Mouse (Mus musculus): ENCODE data around the gene Gm28308. TPM values are rescaled to one million over a fixed set of nuclear protein-coding genes. Genes with fewer than 3 reads are reported as not detected.
A peak's percentile ranks its signal among the peaks of the same experiment; 100 is the strongest.

The Gm28308 gene
- polyA plus RNA-seq, 1 experiment from 2014 or later = not detected

- WGBS = 11% methylated on average over 11 of the region's 11 CpGs
- 0 out of 2 replicates have a peak, but pooled peaks cover 6% of the 10 kb centered on the region for H3K4me1 ChIP-seq (ENCODE audit: insufficient read depth, low read depth, low read length)
- ATAC-seq (no peak), DNase-seq (ENCODE audit: low spot score) (no peak)
- no peaks in the 10 kb centered on the region for H3K36me3 ChIP-seq (ENCODE audit: insufficient read depth, low read length)
- no peaks in the 10 kb centered on the region for H3K9me3 ChIP-seq (ENCODE audit: low read length)
- H3K4me3 ChIP-seq (ENCODE audit: low read depth, low read length) = peak overlapping the region; percentile 56
- H3K4me2 ChIP-seq (replicated peaks; ENCODE audit: low read depth, low read length) = peak overlapping the region; percentile 62
- peak overlapping the region; percentile 73 for H3K27ac ChIP-seq (ENCODE audit: low read length)
- H3K9ac ChIP-seq (replicated peaks; ENCODE audit: low read depth) = peak overlapping the region; percentile 65
- TF ChIP-seq EP300 (IDR thresholded peaks at IDR 0.05) (no peak), CTCF (IDR thresholded peaks at IDR 0.05) (no peak)
- H3K27me3 ChIP-seq (replicated peaks; ENCODE audit: insufficient read depth, low read length) = peaks cover 15% of the 10 kb centered on the region
Observed at GRCm38 (mm10) chr6:52180213-52180710, 32.9 kb downstream of the Gm28308 start.

GRCm38 (mm10) chr6:52179690-52180089 lies 33.4 kb downstream of the Gm28308 start:
- Histone ChIP-seq H3K9me3 (ENCODE audit: low read length) (no peaks in the 10 kb centered on the region), H3K27me3 (replicated peaks; ENCODE audit: insufficient read depth, low read length) (peaks cover 15% of the 10 kb centered on the region), H3K4me3 (ENCODE audit: low read depth, low read length) (peak overlapping the region; percentile 56), H3K9ac (replicated peaks; ENCODE audit: low read depth) (peak overlapping the region; percentile 65), H3K4me2 (replicated peaks; ENCODE audit: low read depth, low read length) (peak overlapping the region; percentile 62), H3K36me3 (ENCODE audit: insufficient read depth, low read length) (no peaks in the 10 kb centered on the region), H3K4me1 (ENCODE audit: insufficient read depth, low read depth, low read length) (0 out of 2 replicates have a peak, but pooled peaks cover 3% of the 10 kb centered on the region), H3K27ac (ENCODE audit: low read length) (peak overlapping the region; percentile 73)
- no peak for TF ChIP-seq EP300 (IDR thresholded peaks at IDR 0.05)
- no peak for TF ChIP-seq CTCF (IDR thresholded peaks at IDR 0.05)
- DNase-seq (ENCODE audit: low spot score) (no peak), ATAC-seq (no peak)
- WGBS = 4% methylated on average over 10 of the region's 10 CpGs

DNA sequence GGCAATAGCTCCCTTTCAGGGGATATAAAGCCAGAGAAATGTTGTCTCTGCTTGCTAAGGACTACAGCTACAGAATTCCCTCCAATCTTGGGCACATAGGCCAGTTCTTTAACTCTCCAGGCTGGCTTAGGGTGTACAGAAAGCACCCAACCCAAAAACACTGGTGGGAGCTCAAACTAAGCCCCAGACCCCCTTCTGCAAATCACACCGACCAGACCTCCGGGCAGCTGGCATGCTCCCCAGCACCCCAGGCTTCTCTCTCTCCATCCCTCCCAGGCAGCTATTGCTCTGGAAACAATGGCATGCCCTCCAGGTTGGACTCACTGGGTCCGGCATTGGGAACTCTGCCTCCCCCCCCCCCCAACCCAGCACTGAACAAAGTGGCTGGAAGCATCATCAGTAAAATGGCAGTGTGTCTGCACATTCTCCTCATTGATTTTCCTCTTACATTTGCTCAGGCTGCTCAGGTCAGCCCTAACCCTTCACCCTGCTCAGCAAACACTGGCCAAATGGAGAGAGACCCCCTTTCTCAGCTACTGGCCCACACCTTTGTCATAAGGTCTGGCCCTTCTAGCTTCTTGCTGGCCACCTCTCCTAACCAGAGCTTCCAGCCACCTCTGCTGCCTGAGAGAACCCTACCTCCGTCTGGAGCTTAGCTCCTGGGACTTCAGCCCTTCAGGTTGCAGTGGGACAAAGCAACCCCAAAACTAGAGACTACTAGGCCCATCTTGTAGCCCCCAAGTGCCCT lies 34.0 kb downstream of the Gm28308 start:
- H3K27me3 ChIP-seq (replicated peaks; ENCODE audit: insufficient read depth, low read length) = peaks cover 13% of the 10 kb centered on the region
- H3K4me3 ChIP-seq (ENCODE audit: low read depth, low read length) = peak overlapping the region; percentile 56
- peak; percentile 18 for DNase-seq (ENCODE audit: low spot score)
- H3K9ac ChIP-seq (replicated peaks; ENCODE audit: low read depth) = peak overlapping the region; percentile 65
- no peaks in the 10 kb centered on the region for H3K4me1 ChIP-seq (ENCODE audit: insufficient read depth, low read depth, low read length)
- no peak for ATAC-seq
- TF ChIP-seq EP300 (IDR thresholded peaks at IDR 0.05) (no peak), CTCF (IDR thresholded peaks at IDR 0.05) (no peak)
- WGBS = 8% methylated on average over 3 of the region's 4 CpGs
- H3K9me3 ChIP-seq (ENCODE audit: low read length) = no peaks in the 10 kb centered on the region
- H3K27ac ChIP-seq (ENCODE audit: low read length) = peak overlapping the region; percentile 73
- no peaks in the 10 kb centered on the region for H3K36me3 ChIP-seq (ENCODE audit: insufficient read depth, low read length)
- peak overlapping the region; percentile 62 for H3K4me2 ChIP-seq (replicated peaks; ENCODE audit: low read depth, low read length)

- H3K4me2 ChIP-seq (replicated peaks; ENCODE audit: low read depth, low read length) = peak overlapping the region; percentile 62
- H3K9me3 ChIP-seq (ENCODE audit: low read length) = no peaks in the 10 kb centered on the region
- ATAC-seq (no peak), DNase-seq (ENCODE audit: low spot score) (no peak)
- peaks cover 9% of the 10 kb centered on the region for H3K27me3 ChIP-seq (replicated peaks; ENCODE audit: insufficient read depth, low read length)
- WGBS = 7% methylated on average over 9 of the region's 9 CpGs
- TF ChIP-seq EP300 (IDR thresholded peaks at IDR 0.05) (no peak), CTCF (IDR thresholded peaks at IDR 0.05) (no peak)
- peak overlapping the region; percentile 89 for H3K27ac ChIP-seq (ENCODE audit: low read length)
- H3K9ac ChIP-seq (replicated peaks; ENCODE audit: low read depth) = peak overlapping the region; percentile 65
- no peaks in the 10 kb centered on the region for H3K4me1 ChIP-seq (ENCODE audit: insufficient read depth, low read depth, low read length)
- H3K36me3 ChIP-seq (ENCODE audit: insufficient read depth, low read length) = no peaks in the 10 kb centered on the region
- H3K4me3 ChIP-seq (ENCODE audit: low read depth, low read length) = peak overlapping the region; percentile 56
Observed at GRCm38 (mm10) chr6:52177806-52178205, 35.3 kb downstream of the Gm28308 start.

DNA sequence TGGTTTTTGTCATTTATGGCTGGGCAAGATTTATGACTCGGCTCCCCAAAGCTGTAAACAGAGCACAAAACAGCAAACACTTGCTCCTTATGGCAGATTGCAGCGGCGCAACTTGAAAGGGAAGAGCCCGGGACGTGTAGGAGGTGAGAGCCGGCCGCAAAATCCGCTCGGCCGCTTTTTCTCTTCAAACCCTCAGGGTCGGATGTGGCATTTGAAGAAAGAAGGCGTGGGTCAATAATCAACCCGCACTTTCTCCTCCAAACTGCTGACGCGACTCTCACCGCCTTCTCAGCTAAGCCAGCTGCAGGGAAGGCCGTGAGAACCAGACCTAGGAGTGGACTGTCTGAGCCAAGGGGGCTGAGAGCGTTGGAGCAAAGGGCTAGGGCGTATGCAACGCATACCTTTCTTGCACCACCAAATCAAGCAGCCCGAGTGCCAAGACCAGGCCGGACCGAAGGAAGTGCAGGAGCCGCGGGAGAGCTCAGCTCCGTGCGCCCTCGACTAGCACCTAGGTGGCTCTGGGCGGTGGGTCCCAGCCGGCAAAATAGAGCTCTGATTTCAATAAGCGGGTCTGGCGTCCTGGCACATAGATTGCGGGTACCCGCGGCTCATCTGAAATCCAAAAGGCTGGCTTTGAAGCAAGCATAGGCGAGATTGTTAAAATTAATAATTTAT lies 35.9 kb downstream of the Gm28308 start, which contains the start of gene 5730596B20Rik:
Gene 5730596B20Rik (plus strand): TSS at position 438 of the 675 bp plus-strand sequence.
- ATAC-seq (no peak), DNase-seq (ENCODE audit: low spot score) (peak; percentile 64)
- no peak for TF ChIP-seq CTCF (IDR thresholded peaks at IDR 0.05)
- Histone ChIP-seq H3K9ac (replicated peaks; ENCODE audit: low read depth) (peak within 1 kb of the TSS; percentile 65), H3K27me3 (replicated peaks; ENCODE audit: insufficient read depth, low read length) (peaks cover 9% of the 10 kb centered on the region), H3K4me3 (ENCODE audit: low read depth, low read length) (peak within 1 kb of the TSS; percentile 56), H3K27ac (ENCODE audit: low read length) (peak within 1 kb of the TSS; percentile 89), H3K9me3 (ENCODE audit: low read length) (no peaks in the 10 kb centered on the region), H3K4me2 (replicated peaks; ENCODE audit: low read depth, low read length) (peak within 1 kb of the TSS; percentile 62), H3K36me3 (ENCODE audit: insufficient read depth, low read length) (no peaks in the 10 kb centered on the region), H3K4me1 (ENCODE audit: insufficient read depth, low read depth, low read length) (no peaks in the 10 kb centered on the region)
- WGBS = 1% methylated on average over 36 of the region's 36 CpGs

- DNase-seq (ENCODE audit: low spot score) (no peak), ATAC-seq (no peak)
- TF ChIP-seq CTCF (IDR thresholded peaks at IDR 0.05) (no peak), EP300 (IDR thresholded peaks at IDR 0.05) (no peak)
- Histone ChIP-seq H3K27me3 (replicated peaks; ENCODE audit: insufficient read depth, low read length) (peaks cover 3% of the 10 kb centered on the region; the same call in 1 of the 2 replicates), H3K36me3 (ENCODE audit: insufficient read depth, low read length) (no peaks in the 10 kb centered on the region), H3K4me3 (ENCODE audit: low read depth, low read length) (peak overlapping the region; percentile 56), H3K9ac (replicated peaks; ENCODE audit: low read depth) (peak overlapping the region; percentile 65), H3K27ac (ENCODE audit: low read length) (peak overlapping the region; percentile 89), H3K9me3 (ENCODE audit: low read length) (no peaks in the 10 kb centered on the region), H3K4me1 (ENCODE audit: insufficient read depth, low read depth, low read length) (no peaks in the 10 kb centered on the region), H3K4me2 (replicated peaks; ENCODE audit: low read depth, low read length) (peak overlapping the region; percentile 62)
- 4% methylated on average over 6 of the region's 6 CpGs for WGBS
Observed at GRCm38 (mm10) chr6:52176391-52176790, 36.7 kb downstream of the Gm28308 start.

Data from lung, postnatal 0 days (tissue).